Mouse (Mus musculus) myocyte (in vitro differentiated cells): Measurements from ENCODE around the gene Sema7a.

Experiments
- MAX ChIP-seq: IDR thresholded peaks from one replicate; pipeline ENCODE4 v1.6.1; 2011; ENCODE audit warnings: low read depth, mild to moderate bottlenecking, control low read depth
- POLR2A ChIP-seq: IDR thresholded peaks from one replicate; pipeline ENCODE4 v1.6.1; 2011; ENCODE audit warnings: low read depth, mild to moderate bottlenecking, control low read depth, moderate library complexity; ENCODE audit not compliant: insufficient read length
- POLR2AphosphoS2 ChIP-seq: IDR thresholded peaks from one replicate; pipeline ENCODE4 v1.6.1; 2011; ENCODE audit warnings: low read depth, control low read depth; ENCODE audit not compliant: insufficient read length
- TCF3 ChIP-seq: IDR thresholded peaks from one replicate; pipeline ENCODE4 v1.6.1; 2011; ENCODE audit warnings: low read depth, control low read depth; ENCODE audit not compliant: insufficient read length

DNA sequence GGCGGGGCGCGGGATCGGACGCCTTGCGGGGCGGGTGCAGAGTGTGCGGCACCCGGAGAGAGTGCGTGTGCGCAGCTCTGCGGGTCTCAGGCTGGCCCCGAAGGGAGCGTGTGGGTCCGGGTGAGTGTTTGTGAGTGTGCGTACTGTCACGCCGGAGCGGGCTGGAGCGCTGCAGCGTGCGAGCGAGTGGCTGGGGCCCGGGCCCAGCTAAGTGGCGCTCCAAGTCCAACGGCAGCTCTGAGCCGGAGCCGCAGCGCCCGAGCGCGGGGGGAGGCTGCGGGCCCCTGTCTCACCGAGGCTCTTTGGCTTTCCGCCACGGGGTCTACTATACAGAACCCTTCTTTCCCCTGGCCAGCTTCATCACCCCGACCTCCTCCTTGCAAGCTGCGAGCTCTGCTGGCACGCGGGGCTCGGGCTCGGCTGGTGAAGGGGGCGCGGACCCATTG is 460 bp downstream of the Sema7a start:
- no peak for TF ChIP-seq POLR2AphosphoS2
- no peak for TF ChIP-seq MAX
- TF ChIP-seq POLR2A, result no peak
- no peak for TF ChIP-seq TCF3
